Mouse (Mus musculus) ovary, postnatal 36 days (tissue): ENCODE measurements around the gene Pdlim4.
"Not testable (repeated sequence)": the region's sequence is repeated elsewhere in the genome, so short reads cannot be mapped to it uniquely, and the experiment has no call there.

Source experiments
- DNase-seq: peaks from one replicate; pipeline ENCODE4 v3.0.0; 2022; ENCODE audit warnings: low spot score, mixed read lengths

Pdlim4 gene

DNA sequence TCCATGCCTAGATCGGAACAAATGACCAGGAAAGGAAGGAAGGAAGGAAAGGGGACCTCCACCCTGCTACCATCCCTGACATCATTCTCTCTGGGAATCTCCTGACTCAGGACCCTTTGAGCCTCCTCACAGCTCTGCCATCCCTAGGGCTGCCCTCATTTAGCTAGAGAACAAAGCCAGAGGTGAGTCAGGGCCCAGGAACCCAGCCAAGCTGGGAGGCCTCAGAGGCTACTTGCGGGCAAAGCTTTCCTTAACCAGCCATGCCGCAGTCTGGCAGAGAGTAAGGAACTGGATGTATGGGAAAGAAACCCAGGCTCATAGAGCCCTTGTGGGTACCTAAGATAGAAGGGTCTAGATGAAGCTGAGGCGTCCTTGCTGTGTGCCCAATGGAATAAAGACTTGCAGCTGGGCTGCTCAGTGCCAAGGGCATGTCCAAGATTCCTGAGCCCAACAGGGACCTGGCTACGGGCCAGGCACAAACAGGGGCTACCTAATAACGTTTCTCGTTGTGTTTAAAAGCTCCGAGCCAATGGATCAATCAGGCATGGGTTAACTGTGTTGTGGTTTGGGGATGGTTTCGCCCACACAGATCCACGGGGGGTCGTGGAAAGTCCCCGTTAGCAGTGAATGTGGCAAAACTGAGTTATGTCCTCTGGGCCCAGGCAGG lies 6.6 kb downstream of the Pdlim4 start:
- DNase-seq: peak; percentile 56

DNA sequence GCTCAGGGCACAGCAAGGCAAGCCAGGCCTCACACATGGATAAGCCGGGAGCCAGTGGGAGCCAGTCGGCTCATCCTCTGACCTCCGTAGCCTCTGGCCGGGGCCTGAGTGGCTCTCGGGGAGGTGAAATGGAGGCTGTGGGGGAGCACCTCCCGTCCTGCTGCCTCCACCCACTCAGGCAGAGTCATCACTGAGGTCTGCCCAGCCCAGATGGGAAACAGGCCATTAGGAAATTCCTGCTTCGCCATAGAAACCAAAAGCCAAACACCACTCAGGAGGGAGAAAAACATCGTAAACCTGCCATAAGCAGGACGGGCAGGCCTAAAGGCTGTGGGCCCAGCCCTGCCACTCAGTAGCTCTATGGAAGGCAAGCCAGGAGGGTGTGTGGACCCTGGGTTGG lies 8.5 kb downstream of the Pdlim4 start:
- peak; percentile 52 for DNase-seq

DNA sequence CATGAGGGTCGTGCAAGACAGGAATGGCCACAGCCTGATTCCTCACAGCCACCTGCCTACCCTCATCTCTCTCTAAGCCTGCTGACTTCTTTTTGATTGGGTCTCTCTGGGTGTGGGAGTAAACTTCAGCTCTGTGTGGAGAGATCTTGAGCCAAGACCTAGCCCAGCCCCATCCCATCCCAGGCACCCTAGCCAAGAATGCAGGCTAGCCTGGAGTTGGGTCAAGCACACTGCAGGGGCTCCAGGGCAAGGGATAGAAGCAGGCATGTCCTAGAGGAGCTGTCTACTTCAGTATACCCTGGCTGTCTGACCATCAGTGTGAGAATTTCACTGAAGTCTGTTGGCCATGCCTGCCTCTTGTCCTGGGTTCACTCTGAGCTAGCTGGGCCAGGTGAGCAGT lies 9.3 kb downstream of the Pdlim4 start:
- DNase-seq: no peak

DNA sequence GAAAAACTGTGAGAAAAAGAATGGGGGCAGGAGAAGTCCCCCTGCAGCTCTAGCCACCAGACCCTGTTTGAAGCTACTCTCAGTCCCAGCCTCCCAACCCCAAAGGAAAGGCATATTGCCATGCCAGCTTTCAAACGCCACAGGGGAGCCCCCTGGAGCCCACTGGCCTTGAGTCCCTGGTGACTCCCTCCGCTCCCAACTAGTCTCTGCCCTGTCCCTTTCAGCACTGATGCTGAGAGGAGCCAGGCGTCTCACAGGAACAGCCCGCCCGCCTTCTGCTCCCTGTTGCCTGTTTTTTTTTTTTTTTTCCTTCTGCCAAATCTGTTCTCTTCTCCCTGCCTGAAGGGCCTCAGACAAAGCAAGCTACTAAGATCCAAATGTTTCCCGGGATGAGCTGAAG lies 10.2 kb downstream of the Pdlim4 start:
- DNase-seq: no peak

DNA sequence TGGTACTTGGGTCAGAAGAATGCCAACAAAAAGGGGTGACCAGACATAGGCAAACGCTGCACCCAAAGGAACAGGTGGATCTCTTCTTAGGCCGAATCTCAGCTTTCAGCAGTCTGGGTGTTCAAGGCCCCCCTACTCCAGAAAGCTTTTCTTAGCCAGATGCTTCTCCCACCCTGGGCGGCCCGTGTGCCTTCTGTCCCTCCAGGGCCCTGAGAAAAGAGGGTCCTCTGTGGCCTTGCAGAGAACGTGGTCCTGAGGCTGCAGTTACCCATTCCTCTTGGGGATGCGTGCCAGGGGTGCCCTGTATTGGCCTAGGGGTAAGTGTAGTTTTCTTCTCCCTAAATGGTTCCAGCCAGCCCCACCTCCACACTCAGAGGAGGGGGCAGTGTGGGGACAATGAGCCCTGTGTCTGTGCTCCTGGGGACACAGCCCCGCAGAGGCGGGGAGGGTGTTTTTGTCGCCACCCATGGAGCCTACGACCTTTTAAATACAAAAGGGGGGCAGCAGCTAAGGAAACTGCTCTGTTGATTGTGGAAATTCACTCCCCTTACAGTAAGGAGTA lies 10.7 kb downstream of the Pdlim4 start:
- DNase-seq: no peak

DNA sequence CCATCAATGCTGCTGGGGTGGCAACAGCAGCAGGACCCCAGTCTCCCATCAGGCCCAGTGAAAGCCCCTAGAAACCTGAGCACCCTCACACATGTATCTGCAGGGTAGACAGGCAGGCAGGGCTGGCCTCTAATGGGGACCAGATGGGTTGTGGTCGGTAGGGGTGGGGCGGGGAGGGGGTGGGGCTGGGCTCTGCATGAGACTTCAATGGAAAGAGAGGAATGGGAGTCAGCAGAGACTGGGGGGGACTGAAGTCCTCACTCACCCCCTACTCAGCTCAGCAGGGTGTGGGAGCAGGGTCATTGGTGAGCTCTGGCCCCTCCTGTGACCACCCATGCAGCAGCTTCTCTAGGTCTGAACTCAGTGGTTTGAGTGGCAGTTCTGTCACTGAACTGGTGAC lies 11.4 kb downstream of the Pdlim4 start:
- no peak for DNase-seq

DNA sequence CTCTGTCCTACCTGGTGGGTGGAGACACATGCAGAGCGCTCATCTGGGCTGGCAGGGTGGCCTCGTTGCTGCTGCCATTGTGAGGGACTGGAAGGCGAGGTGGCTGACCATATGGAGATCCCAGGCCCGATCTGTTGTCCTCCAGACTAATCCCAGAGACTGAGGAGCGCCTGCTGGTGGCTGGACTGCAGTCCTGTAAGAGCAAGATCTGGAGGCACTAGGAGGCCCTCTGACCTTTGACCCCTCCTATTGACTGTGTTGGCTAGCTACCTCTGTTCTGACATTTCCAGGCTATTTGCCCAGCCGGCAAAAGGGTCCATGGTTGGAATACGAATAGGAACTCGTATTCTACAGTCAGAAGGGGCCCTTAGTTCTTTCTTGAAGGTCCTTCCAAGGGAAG lies 12.7 kb downstream of the Pdlim4 start:
- DNase-seq: no peak

DNA sequence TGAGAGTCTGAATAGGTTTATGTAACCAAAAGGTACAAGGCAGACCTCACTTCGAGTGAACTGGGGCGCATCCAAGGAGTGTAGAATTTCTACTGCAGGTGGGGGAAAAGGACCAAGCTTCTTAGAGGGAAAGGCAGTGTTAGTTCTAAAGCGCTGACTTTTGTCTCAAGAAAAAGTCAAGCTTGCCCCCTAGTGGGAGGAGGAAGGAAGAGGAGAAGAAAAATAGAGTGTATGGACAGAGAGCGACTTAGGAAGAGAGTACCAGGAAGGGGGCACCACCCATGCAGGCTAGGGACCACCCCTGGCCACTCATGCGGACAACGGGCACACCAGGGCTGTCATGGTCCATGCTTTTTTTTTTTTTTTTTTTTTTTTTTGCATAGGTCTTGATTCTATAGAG lies 14.6 kb downstream of the Pdlim4 start:
- no peak for DNase-seq

DNA sequence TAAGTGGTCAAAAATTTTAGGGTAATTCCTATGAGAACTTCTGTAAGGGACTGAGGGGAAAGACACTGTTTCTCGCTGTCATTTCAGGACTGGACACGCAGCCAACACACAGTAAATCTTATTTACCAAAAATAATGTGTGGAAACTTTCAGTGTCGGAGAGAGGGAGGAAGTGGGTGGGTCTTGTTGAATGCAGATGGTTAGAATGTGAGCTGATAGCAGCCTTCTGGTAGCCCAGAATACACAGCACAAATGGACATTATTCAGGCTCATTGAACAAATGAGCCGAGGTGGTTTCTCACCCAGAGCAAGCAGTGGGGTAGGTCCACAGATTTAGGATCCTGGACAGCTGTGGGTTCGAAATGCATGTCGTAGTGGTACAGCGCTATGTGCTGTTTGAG lies 15.7 kb downstream of the Pdlim4 start:
- no peak for DNase-seq

DNA sequence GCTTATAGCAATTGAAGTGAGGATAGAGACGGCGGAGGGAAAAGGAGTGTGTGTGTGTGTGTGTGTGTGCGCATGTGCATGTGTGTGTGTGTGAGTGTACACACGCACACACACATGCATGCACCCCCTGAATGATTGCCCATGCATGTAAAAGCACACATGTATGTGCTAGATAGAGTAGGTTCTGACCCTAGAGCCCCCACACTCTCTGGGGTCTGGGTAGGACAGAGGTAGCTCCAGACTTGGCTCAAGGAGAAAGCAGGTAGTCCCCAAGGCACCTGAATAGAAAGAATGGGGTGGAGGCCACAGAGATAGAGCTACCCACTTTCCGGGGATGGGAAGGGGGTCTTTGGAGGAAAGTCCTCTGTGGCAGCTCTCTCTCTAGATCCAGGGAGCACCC lies 16.7 kb downstream of the Pdlim4 start:
- no peak for DNase-seq

DNA sequence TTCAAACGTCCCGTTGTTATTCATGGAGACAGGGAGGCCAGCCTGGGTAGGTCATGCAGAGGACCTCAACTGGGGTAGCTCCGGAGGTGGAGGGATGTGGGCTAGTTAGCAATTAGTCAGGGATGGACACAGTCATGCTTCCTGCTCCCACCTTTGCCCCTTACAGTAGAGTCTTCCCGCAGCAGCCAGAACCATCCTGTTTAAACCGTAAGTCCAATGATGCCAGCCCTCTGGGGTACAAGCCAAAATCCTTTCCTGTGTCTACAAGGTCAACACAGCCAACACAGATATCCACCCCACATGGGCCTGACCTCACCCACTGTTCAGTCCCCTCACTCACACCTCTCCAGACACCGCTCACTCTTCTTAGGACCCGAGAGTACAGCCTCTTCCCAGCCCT lies 17.7 kb downstream of the Pdlim4 start:
- DNase-seq: no peak

DNA sequence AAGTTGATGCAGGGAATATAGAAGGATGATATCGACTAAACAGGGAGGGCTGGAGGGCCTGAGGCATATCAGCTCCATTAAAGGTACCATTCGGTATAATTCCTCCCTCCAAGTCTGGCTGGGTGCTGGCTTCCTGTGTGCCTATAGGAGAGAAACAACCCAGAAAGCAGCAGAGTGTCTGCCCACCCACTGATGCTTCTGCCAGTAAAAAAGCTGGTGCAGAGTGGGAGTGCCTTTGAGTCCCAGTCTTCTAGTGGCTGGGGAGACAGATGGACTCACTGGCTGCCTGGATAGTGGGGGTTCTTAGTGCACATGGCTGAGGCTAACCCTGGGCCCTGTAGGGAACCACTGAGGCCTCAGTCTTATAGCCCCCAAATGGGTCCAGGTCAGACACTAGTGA lies 18.6 kb downstream of the Pdlim4 start:
- no peak for DNase-seq

DNA sequence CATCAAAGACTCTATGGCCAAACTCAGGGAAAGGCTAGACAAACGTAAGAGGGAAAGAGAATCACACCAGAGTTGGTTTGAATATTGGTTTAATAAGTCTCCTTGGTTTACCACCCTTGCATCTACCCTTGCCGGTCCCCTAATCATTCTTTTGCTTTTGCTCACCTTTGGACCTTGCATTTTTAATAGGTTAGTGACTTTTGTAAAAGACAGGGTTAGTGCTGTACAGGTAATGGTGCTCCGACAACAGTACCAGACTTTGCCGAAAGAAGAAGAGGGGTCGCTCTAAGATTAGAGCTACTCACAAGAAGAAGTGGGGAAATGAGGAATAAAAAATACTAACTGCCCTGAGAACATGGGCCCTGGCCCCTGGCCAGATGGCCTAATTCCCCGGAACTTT lies 28.1 kb downstream of the Pdlim4 start:
- DNase-seq: no peak

DNA sequence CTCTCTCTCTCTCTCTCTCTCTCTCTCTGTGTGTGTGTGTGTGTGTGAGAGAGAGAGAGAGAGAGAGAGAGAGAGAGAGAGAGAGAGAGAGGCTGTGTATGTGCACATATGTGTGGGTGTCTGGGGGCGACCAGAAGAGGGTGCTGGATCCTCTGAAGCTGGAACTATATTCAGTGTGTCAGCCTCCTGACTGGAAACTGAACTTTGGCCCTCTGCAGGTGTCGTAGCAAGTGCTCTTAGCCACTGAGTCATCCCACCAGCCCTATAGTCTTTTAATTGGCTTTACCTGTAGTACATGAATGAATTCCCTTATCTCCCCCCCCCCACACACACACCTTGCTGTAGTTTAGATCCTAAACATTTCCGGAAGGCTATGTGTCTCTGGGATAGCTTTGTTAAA lies 35.9 kb downstream of the Pdlim4 start:
- DNase-seq: not testable (repeated sequence)

DNA sequence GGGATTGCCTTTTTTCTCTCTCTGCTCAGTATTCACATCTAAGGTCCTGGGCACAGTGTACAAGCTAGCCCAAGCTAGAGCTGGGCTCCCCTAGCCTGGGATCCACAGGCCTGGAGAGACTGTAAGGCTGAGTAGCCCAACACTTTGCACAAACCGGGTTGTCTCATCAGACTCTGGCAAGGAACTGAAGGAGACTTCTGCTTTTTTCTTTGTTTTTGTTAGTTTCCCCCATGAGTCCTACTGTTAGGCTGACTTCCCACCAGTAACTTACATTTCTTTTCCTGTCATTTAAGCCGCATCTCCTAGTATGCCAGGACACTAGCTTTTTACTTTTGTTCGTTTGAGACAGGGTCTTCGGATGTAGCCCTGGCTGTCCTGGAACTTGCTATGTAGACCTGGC lies 39.8 kb downstream of the Pdlim4 start:
- DNase-seq: no peak

DNA sequence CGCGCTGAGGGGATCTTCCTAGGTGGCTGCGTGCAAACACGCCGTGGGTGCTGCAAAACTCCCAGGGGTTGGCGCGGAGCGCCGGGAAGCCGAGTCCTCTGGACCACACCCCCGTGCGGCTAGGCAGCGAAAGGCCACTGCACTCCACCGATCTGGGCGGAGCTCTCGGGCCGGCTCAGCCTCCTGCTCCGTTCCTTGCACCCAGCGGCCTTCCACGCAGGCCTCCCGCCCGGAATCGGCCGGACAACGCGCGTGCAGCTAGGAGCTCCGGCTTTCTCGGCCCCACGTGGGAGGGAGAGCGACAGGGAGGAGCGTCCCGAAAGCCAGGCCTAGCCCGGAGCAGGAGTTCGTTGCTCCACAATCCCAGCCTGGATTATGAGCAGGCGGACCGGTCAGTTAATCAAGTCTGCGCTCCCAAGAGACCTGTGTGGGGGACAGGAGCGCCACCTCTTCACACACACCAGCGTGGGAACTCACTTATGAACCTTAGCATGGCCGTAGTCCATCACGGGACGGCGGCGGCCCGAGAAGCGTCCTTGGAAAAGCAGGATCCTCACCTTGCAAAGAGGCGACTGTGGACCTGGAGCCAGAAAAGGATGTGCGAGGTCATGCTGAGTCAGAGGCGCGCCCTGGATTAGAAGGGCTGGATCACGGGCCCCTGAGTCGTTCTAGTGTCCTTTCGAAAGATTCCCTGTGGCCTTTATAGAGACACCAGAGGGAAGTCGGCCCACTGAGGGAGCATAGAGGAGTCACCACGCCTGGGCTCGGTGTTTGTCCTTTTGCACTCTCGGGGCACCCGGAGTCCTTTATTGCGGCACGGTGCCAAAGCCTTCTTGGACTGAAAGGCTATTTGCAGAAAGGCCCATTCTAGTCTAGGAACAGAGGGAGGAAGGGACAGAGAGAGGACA lies 40.5 kb downstream of the Pdlim4 start, which contains the start of gene Slc22a4:
Gene Slc22a4, minus strand, starts transcription at position 47 of the 908 bp plus-strand sequence.
- DNase-seq: peak; percentile 85

DNA sequence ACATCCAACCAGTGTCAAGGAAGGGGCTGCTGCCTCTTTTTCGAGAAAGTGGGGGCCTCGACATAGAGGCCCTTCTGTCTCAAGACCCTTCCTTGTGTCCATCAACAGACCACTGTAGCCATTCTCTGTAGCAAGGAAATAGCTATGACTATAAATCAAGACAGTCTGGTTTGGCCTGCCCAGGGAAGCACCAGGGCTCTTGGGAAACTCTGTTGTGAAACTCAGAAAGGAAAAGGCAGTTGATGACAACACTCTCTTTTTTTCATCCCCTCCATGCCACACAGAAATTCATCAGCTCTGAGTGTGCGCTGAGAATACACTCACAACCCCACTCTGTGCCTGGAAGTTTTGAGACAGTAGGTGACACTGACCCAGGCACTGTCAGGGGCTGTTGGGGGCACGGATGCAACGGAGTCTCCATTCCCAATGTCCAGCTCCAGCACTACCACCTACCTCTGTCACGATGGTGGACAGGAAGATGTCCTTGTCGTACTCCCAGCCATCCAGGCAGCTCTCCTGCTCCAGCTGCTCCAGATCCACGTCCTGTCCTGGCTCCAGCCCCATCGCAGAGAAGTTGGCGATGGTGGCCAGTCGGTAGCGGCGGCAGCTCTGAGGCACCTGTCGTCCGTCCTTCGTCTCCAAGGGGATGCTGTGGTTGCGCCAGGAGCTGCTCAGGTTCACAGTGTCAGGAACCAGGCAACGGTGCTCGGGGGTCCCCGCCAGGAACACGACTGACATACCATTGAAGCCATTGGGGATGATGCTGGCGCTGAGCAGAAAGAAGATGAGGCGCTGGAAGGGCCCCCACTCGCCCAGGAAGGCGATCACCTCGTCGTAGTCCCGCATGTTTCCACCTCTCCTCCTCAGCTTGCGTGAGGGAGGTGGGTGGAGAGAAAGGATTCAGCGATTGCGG lies 41.4 kb downstream of the Pdlim4 start:
- DNase-seq: no peak

DNA sequence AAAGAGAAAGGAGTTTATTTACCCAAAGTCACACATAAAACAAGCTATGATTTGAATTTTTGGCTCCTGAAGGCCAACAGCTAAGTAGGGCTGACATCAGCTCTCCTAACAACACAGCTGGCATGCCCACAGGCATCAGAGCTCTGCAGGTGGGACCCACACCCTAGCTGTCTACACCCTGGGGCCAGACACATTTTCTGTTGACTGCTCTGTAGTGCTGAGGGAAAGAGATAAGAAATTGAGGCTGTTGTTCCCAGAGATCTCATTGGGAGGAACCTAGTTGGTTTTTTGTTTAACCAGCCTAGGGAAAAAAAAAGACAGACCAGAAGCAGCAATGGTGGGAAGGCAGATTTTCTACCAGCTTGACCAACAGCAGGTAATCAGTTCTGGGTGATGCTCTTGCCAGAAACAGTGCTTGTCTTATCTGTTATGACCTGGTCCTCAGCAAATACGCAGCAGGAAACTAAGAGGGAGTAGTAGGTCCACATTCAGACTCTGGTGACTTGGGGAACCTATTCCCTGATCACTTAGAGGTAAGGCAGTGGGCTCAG lies 42.2 kb downstream of the Pdlim4 start:
- DNase-seq: no peak

DNA sequence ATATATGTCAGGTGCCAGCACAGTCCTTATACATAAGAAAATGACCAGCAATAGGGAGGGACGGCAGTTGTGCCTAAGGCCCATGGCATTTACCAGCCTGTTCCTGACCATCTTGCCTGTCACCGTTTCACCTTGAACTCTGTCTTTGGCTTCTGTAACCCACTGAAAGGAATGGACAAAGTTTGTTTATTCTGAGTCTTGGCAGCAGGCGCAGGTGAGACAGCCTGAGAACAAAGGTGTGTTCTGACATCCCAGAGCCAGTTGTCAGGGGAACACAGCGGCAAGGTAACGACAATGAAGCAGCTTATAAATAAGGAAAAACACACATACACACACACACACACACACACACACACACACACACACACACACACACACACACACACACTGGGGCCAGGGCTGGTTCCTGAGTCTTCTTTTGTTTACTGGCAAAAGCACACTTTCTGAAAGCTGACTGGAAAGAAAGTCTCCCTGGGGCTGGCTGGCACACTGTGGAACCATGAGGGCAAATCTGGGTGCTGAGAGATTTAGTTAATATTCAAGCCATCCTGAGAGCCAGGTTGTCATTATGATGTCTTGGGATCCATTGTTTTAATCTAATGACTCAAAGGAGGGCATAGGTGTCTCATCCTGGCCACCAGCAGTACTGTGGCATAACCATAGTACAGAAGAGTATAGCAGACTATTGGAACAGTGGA lies 47.3 kb downstream of the Pdlim4 start:
- no peak for DNase-seq

DNA sequence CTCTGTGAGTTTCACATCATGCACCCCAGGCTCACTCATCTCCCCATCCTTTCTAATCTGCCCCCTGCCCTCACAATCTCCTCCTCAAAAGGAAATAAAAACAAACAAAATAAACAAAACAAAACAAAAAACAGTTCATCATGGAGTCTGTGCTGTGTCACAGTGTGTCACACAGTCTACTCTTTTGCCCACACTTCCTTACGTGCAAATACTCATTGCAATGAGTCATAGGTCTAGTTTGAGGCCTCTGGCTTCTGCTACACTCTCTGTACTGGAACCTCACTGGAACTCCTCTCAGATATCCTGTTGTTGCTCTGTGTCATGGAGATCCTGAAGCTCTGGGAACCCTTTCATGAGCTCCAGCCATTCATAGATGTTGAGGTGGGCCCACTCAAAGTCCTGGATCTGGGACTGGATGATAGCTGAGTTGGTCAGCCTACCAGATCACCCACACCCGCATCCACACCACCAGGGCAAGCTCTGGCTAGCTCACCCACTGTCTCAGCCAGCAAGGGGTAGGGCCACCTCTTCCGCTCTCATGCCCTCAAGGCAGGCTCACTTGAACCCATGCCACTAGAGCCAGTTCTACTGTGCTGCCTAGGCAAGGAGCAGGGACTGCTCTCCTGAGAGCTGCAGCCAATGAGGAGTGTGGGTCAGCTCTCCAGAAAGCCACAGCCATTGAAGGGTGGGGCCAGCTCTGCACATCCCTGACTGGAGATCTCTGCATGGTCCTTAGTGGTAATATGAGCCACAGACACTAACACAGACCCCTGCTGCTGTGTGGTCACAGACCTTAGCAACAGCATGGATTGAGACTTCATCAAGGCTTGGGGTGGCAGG lies 49.7 kb downstream of the Pdlim4 start:
- DNase-seq: no peak
